Mouse (Mus musculus): ENCODE measurements around the gene Irgm1.

- TF ChIP-seq HCFC1 (IDR thresholded peaks at IDR 0.05; ENCODE audit: borderline replicate concordance, insufficient read depth, low read length) (no peak), MAFK (IDR thresholded peaks at IDR 0.05; ENCODE audit: insufficient read depth, low read depth, low read length) (no peak)
These were observed at the start of gene Irgm1 for GRCm38 (mm10) chr11:48871201-48871772.
